Mouse (Mus musculus): ENCODE results near the gene Clca4a. TPM values are rescaled to one million over a fixed set of nuclear protein-coding genes. Genes with fewer than 3 reads are reported as not detected.
"Not testable (repeated sequence)": the region's sequence is repeated elsewhere in the genome, so short reads cannot be mapped to it uniquely, and the experiment has no call there.

Clca4a gene
- polyA plus RNA-seq, 2 experiments = not detected

DNA sequence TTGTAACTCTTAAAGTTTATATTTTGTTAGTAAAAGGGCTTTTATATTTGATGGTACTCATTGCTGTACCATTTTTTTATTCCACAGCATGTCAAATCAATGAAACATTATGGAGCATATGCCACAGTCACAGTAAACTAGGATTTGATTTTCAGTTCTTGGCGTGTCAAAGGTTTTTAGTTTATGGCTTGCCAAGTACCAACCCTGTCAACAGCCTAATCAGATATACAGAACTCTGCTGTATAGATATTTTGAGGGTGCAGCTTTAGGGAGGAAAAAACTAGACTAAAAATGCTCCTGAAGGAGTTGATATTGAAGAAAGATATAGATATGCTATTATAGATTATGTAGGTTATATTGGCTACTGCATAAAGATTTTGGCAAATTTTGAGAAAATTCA lies 5.1 kb downstream of the Clca4a start:
- TF ChIP-seq POLR2A (IDR thresholded peaks at IDR 0.05; ENCODE audit: borderline replicate concordance, extremely low read depth, insufficient read depth, insufficient read length) = no peak
- 76% methylated on average over 1 of the region's 1 CpGs for WGBS

DNA sequence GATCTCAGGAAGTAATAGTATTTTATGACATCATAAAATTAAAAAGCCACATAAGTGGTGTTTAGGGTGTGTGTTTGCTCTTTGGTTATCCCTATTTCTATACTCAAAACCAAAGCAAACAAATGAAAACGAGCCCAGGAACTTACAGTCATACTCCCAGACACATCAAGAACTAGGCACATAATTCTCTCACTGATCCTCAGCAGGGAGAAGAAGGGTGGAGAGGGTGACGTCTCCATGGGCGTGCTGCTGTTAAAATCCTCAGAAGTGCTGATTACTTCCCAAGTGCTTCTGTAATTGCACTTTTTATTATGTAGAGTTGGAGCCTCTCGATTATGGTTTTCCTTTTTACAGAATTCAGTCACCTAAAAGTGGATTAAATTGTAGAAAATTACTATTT lies 8.8 kb downstream of the Clca4a start:
- no peak for ATAC-seq (ENCODE audit: low FRiP score, low read depth)
- Histone ChIP-seq H3K27ac (replicated peaks; ENCODE audit: low read depth, low read length) (no peak overlapping the region), H3K27me3 (ENCODE audit: control insufficient read depth, insufficient read depth, low read length) (no peaks in the 10 kb centered on the region), H3K4me1 (ENCODE audit: control insufficient read depth, insufficient read depth, low read length) (no peaks in the 10 kb centered on the region), H3K9me3 (ENCODE audit: control insufficient read depth, low read length) (no peaks in the 10 kb centered on the region), H3K4me2 (replicated peaks; ENCODE audit: low read depth, low read length, severe bottlenecking) (no peak overlapping the region), H3K4me3 (replicated peaks; ENCODE audit: low read length) (no peak overlapping the region), H3K9ac (ENCODE audit: low read depth, low read length, severe bottlenecking) (no peak overlapping the region), H3K36me3 (ENCODE audit: control insufficient read depth, insufficient read depth, low read length) (no peaks in the 10 kb centered on the region)
- DNase-seq (ENCODE audit: low spot score) = no peak
- no peak for TF ChIP-seq POLR2A (IDR thresholded peaks at IDR 0.05; ENCODE audit: borderline replicate concordance, extremely low read depth, insufficient read depth, insufficient read length)
- 33% methylated on average over 4 of the region's 4 CpGs for WGBS

More for the DNA sequence above, 5.1 kb downstream of the Clca4a start:
- no peak for DNase-seq (ENCODE audit: low spot score)
- no peaks in the 10 kb centered on the region for H3K4me1 ChIP-seq (ENCODE audit: control insufficient read depth, insufficient read depth, low read length)
- H3K36me3 ChIP-seq (ENCODE audit: control insufficient read depth, insufficient read depth, low read length) = no peaks in the 10 kb centered on the region
- no peak for ATAC-seq (ENCODE audit: low FRiP score, low read depth)
- H3K4me2 ChIP-seq (replicated peaks; ENCODE audit: low read depth, low read length, severe bottlenecking) = no peak overlapping the region
- H3K27ac ChIP-seq (replicated peaks; ENCODE audit: low read depth, low read length) = no peak overlapping the region
- H3K9me3 ChIP-seq (ENCODE audit: control insufficient read depth, low read length) = no peaks in the 10 kb centered on the region
- H3K9ac ChIP-seq (ENCODE audit: low read depth, low read length, severe bottlenecking) = no peak overlapping the region
- H3K27me3 ChIP-seq (ENCODE audit: control insufficient read depth, insufficient read depth, low read length) = no peaks in the 10 kb centered on the region
- no peak overlapping the region for H3K4me3 ChIP-seq (replicated peaks; ENCODE audit: low read length)

DNA sequence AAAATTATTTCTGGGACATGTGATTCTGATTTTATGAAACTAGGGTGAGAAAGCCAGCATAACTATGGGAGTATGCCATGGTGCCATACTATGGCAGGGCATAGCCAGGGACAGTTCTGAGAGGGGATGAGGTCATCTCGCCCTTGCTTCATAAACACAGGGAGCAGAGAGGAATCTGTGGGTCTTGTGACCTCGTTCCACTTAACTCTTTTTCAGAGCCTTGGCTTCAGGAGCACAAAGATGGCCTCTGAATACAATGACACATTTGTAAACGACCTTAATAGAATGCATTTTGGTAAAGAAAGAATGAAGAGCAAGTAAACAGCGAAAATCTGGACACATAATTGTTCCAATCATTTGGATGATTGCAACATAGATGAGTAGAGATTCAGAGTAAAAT lies 24.0 kb downstream of the Clca4a start:
- Histone ChIP-seq H3K27me3 (ENCODE audit: control insufficient read depth, insufficient read depth, low read length) (no peaks in the 10 kb centered on the region), H3K9me3 (ENCODE audit: control insufficient read depth, low read length) (no peaks in the 10 kb centered on the region), H3K27ac (replicated peaks; ENCODE audit: low read depth, low read length) (no peak overlapping the region), H3K4me1 (ENCODE audit: control insufficient read depth, insufficient read depth, low read length) (no peaks in the 10 kb centered on the region), H3K4me3 (replicated peaks; ENCODE audit: low read length) (no peak overlapping the region), H3K4me2 (replicated peaks; ENCODE audit: low read depth, low read length, severe bottlenecking) (no peak overlapping the region), H3K9ac (ENCODE audit: low read depth, low read length, severe bottlenecking) (no peak overlapping the region), H3K36me3 (ENCODE audit: control insufficient read depth, insufficient read depth, low read length) (no peaks in the 10 kb centered on the region)
- WGBS = 68% methylated on average over 4 of the region's 4 CpGs
- TF ChIP-seq POLR2A (IDR thresholded peaks at IDR 0.05; ENCODE audit: borderline replicate concordance, extremely low read depth, insufficient read depth, insufficient read length) = no peak
- DNase-seq (ENCODE audit: low spot score) (no peak), ATAC-seq (ENCODE audit: low FRiP score, low read depth) (no peak)

DNA sequence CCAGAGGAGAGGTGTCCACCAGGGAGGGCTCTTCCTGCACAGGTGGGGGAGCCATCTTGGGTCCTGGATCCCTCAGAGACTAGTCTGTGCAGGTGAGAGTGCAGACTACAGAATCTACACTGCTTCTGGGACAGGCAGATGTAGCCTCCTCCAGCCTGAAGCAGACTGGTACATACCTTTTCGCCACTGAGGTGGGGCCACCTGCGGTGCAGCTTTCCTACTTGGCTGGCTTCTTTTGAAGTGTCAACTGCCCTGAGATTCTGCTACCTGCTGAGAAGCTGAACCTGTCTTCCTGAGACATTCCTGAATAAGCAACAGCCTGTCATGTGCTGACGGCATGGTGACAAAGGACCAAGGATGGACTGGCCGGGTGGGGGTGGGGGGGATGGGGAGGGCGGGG lies 27.5 kb downstream of the Clca4a start:
- not testable (repeated sequence) for H3K4me2 ChIP-seq (replicated peaks; ENCODE audit: low read depth, low read length, severe bottlenecking); H3K4me1 ChIP-seq (ENCODE audit: control insufficient read depth, insufficient read depth, low read length); H3K9ac ChIP-seq (ENCODE audit: low read depth, low read length, severe bottlenecking); H3K9me3 ChIP-seq (ENCODE audit: control insufficient read depth, low read length); ATAC-seq (ENCODE audit: low FRiP score, low read depth); H3K27me3 ChIP-seq (ENCODE audit: control insufficient read depth, insufficient read depth, low read length); H3K4me3 ChIP-seq (replicated peaks; ENCODE audit: low read length); DNase-seq (ENCODE audit: low spot score); H3K27ac ChIP-seq (replicated peaks; ENCODE audit: low read depth, low read length); H3K36me3 ChIP-seq (ENCODE audit: control insufficient read depth, insufficient read depth, low read length)
- WGBS = 27% methylated on average over 5 of the region's 5 CpGs

DNA sequence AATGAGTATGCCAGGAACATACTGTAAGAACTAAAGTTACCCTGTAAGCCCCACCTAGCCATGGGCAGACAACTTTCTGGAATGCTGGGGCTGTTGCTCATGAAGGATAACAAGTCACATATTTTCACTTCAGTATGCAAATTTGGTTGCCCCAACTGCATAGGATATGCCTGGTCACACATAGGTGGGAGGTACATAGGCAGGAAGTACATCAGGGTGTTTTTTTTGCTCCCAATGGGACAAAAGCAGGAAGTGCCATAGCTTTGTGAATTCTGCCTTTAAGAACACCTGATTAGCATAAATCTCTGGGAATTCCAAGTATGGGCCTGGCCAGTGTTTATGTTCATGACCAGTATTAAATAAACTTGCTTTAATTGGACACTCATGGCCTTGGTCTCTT lies 41.2 kb downstream of the Clca4a start:
- H3K36me3 ChIP-seq (ENCODE audit: control insufficient read depth, insufficient read depth, low read length); H3K4me1 ChIP-seq (ENCODE audit: control insufficient read depth, insufficient read depth, low read length); H3K9ac ChIP-seq (ENCODE audit: low read depth, low read length, severe bottlenecking); ATAC-seq (ENCODE audit: low FRiP score, low read depth); H3K4me3 ChIP-seq (replicated peaks; ENCODE audit: low read length); H3K9me3 ChIP-seq (ENCODE audit: control insufficient read depth, low read length); H3K27me3 ChIP-seq (ENCODE audit: control insufficient read depth, insufficient read depth, low read length); H3K4me2 ChIP-seq (replicated peaks; ENCODE audit: low read depth, low read length, severe bottlenecking); DNase-seq (ENCODE audit: low spot score); H3K27ac ChIP-seq (replicated peaks; ENCODE audit: low read depth, low read length): not testable (repeated sequence)

DNA sequence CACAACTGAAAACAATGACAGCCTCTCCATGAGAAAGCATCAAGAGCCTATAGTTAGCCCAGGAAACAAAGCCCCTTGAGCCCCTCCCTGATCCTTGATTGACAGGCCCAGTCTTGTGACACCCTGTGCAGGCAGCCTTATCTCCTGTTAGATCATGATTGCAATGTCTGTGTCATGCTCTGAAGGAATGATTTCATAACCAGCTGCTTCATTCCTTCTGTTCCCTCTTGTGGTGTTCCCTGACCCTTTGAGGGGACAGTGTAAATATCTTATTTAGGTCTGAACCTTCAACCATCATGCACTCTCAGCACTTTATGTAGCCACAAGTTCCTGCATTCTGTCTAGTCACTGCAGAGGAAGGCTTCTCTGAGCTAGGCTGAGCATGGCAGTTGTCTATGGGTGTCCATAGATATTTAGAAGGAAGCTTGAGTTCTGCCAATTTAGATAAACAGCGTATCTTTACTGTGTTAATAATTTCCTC lies 41.8 kb downstream of the Clca4a start:
- Histone ChIP-seq H3K27ac (replicated peaks; ENCODE audit: low read depth, low read length) (no peak overlapping the region), H3K4me2 (replicated peaks; ENCODE audit: low read depth, low read length, severe bottlenecking) (no peak overlapping the region), H3K36me3 (ENCODE audit: control insufficient read depth, insufficient read depth, low read length) (no peaks in the 10 kb centered on the region), H3K27me3 (ENCODE audit: control insufficient read depth, insufficient read depth, low read length) (no peaks in the 10 kb centered on the region), H3K9ac (ENCODE audit: low read depth, low read length, severe bottlenecking) (no peak overlapping the region), H3K4me3 (replicated peaks; ENCODE audit: low read length) (no peak overlapping the region), H3K9me3 (ENCODE audit: control insufficient read depth, low read length) (no peaks in the 10 kb centered on the region), H3K4me1 (ENCODE audit: control insufficient read depth, insufficient read depth, low read length) (no peaks in the 10 kb centered on the region)
- 90% methylated on average over 1 of the region's 1 CpGs for WGBS
- DNase-seq (ENCODE audit: low spot score) (no peak), ATAC-seq (ENCODE audit: low FRiP score, low read depth) (no peak)
- no peak for TF ChIP-seq POLR2A (IDR thresholded peaks at IDR 0.05; ENCODE audit: borderline replicate concordance, extremely low read depth, insufficient read depth, insufficient read length)
